Mouse (Mus musculus) embryo, embryonic 10.5 days (tissue): ENCODE measurements at regions not wholly inside any gene's neighbourhood (a gene's known extent, or its start where the extent isn't known, plus 50 kb on each side); places are given as distances from the start of the nearest gene placed in this dataset.

Source experiments
- DNase-seq: peaks from one replicate; pipeline ENCODE4 v3.0.0-alpha.2; 2015; ENCODE audit warnings: low spot score

DNA sequence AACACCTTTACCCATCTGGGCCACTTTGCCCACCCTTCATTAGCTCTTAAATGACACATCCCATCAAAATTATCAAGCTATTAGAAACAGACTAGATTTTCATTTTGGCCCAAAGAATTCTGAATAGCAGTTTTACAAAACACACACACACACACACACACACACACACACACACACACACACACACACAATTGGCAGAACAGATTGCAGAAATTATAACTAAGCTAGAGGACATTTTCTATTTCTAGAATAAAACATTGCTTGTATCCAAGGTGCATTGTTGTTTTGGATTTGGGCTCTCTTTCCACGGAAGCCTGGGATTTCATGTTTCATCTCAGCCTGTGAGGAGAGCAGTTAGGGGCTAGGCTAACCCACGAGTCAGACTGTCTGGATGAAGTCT lies 455.1 kb downstream of the Etnk1 start:
- DNase-seq = no peak

DNA sequence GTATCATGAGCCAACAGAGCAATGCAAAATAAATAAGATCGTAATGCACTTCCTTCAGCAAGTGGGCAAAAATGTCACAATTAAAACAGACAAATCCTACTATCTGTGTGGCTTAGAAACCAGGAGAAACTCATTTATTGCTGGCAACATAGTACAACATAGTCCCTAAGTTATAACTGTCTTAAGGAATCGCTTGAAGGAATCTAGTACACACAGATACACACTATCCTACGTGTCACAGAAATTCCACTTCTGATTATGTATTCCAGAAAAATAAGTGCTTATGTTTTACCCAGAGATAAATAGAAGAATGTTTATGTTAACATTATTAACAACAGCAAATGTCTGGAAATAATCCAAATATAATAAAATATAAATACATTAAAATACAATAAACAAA lies 457.9 kb downstream of the Etnk1 start:
- DNase-seq = no peak

DNA sequence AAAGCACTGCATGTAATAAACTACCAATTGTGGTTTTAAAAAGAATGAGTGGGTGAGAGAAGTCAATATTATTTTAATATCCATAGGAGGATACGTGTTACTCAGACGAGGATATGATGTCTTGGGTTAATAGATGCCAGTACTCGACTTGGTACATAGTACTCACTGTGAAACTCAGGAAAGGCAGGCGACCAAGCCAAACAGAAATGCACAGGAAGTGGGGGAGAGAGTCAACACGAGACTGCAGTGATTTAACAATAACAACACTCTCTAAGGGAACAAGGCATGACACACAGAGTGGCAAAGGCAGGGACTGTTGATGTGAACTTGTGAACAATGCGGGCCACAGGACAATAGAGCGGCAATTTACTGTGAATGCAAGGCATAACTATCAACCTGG lies 464.6 kb downstream of the Etnk1 start:
- no peak for DNase-seq

DNA sequence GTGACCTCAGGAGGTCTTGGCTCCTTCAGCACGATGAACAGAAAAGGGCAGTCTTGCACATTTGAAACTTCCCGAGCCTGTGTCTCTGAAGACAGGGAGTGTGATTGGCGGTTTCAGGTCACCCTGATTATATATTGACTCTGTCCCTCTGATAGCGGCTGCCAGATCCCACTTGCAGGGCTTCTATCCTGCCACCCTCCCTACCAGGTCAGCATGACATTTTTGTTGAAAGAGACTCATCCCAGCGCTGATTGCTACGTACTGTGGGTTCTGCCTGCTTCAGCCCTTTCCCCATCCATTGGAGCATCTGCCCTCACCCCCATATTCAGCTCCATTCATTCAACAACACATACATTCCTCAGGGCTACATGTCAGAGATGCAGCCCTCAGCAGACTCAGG lies 466.7 kb downstream of the Etnk1 start:
- no peak for DNase-seq

DNA sequence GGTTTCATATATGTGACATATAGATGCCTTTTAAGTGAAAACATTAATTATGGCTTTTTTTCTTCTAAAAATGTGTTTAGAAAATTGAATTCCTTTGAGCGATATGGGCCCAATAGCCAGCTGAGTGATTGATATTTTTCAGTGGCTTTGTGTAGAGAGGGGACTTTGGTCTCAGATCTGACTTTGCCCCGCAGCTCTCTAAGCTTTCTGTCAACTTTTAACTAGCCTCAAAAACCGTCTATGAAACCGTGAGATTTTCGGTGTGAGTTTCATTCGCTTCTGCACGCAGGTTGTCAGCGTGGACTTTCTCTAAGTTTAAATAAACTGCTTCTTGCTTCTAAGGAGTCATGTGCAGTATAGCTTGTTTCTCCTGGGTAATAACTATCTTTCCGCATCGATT lies 467.3 kb downstream of the Etnk1 start:
- DNase-seq = no peak

DNA sequence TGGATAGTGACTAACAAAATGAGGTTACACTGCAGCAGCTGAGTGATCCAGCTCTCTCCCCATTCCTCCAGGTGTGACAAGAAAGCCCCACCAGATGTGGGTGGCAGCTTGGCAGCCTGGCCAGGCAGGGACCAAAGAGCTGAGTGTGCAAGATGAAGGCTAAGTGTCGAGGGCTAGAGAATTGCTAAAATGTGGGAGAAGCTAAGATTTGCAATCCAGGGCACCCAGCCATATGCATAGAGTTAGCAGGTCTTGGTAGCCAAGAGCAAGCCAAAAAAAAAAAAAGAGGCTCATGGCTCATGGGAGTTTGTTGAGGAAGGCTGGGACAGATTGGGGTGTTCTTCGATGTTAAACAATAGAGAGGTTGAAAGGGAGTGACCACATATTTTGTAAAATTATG lies 468.0 kb downstream of the Etnk1 start:
- no peak for DNase-seq

DNA sequence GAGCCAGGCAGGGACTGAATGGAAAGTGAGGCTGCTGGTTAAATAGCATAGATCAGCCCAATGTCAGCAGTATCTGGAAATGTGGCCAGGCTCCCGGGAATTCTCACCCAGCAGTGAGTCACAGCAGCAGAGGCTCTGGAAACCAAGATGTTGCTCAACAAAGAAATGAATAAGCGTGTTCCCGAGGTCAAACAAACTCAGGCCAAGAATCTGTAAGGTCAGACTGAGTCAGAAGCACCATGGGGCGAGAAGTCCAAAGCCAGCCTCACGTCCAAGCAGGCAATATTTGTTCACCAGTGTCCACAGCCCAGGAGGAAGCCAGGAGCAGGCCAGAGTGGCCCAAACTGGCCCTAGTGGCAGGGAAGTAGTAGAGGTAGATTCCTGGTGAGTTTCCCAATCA lies 473.6 kb downstream of the Etnk1 start:
- DNase-seq = no peak

DNA sequence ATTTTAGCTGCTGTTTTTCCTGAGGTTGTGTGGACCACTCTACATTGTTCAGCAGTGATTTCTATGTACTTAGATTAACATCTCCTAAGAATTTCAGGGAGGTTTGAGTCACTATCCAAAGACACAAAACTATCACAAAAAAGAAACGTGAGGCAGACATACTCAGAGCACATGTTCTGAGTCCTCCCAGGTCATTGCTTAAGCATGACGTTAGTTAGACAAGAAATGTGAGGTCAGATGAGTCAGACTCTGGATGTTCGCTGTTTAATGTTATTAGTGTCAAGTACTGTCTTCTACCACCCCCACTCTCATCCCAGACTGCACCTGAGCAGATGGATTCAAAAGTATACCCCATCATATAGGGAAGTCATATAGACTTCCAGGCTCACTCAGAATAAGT lies 475.0 kb downstream of the Etnk1 start:
- no peak for DNase-seq

DNA sequence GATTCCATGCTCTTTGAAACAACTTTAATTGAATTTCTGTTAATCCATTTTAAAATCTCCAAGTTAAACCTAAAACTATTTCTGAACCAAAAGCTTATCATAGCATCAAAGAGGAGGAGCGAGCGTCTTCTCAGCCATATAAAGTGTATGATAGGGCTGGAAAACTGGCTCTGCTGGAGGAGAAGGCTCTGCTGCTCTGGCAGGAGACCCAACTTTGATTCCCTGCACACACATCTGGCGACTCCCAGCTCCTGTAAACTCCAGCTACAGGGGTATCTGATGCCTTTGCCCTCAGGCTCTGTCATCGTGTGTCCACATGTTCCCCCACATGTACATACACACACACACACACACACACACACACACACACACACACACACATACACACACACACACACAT lies 479.0 kb downstream of the Etnk1 start:
- no peak for DNase-seq

DNA sequence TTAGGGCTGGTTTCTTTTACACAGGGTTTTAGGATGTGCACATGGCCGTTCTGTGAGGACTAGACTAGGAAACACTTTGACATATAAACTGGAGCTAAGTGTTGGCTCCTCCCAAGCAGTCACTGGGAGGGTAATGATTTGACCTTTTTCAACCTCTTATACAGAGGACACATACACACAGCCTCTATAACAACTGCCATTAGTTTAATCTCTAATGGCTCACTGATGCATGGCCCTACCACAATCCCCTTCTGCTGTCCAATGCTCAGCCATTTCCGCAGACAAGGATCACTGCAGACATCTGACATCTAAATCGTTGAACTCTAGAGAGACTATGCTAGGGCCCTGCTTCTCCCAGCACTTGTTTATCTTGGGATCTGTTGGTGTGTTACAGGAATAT lies 481.5 kb downstream of the Etnk1 start:
- no peak for DNase-seq

DNA sequence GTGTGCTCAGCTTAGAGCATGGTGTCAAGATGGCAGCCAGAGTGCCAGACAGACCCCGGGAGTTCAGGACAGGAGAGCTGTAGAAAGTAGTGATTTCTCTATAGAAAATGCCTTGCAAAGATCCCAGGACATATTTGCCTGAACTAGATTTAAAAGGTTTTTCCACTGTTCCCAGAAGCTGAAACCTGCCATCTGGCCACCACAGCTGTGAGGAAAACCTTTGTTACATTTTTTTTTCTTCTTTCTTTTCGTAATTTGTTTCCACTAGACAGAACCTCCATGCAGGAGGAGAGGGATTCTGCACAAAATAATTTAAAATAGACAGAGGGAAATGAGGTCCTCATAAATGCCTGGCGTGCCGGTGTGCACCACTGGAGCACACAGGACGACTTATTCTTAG lies 489.6 kb downstream of the Etnk1 start:
- DNase-seq = no peak

DNA sequence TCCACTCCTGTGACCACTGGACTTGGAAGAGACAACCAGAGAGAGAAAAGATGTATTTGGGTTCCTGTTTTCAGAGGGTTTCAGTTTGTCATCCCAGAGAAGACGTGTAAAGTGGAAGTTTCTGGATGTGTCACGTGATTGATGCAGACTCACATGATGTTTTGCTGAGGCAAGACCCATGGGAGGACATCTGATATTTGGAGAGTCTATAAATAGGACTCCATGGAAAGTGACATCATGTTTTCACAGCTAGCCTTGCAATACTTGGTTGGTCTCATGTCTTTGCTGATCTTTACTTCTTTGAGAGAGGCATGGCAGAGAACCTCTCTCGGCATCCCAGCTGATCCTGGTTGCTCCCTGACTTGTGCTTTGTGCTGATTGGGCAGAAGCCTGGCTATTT lies 493.8 kb downstream of the Etnk1 start:
- no peak for DNase-seq

DNA sequence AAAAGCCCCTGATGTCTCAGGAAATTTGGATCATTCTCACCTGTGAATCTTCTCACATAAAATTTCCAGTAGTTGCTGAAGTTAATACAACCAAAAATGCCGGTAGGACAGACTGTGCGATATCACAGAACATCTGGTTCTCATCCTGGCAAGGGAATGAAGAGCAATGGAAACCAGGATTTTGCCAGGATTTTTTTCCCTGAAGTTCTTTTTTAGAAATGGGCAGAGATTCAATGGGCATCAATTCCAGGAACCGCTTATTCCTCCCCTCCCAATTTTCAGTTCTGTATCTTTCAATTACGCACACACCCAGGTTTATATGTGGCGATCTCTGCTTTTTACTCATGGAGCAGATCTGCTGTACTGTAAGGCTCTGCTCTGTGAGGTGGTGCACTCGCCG lies 496.3 kb downstream of the Etnk1 start:
- no peak for DNase-seq

DNA sequence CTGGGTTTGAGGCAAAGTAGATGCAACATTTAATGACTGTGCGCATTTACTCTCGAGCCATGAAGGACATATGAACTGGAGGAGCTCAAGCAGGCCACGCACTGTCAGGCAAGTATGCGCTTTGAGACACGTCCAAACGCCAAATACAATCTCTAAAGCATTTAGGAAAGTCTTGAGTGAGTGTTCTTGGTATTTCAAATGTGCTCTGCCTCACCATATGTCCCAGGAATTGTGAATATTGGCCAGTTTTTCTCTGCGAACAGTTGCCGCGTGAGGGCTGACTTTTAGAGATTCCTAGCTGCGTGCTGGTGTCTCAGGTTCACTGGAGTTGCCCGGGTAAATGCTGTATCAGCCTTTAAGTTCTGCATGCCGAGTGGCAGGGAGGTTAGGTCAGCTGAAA lies 498.4 kb downstream of the Etnk1 start:
- no peak for DNase-seq

DNA sequence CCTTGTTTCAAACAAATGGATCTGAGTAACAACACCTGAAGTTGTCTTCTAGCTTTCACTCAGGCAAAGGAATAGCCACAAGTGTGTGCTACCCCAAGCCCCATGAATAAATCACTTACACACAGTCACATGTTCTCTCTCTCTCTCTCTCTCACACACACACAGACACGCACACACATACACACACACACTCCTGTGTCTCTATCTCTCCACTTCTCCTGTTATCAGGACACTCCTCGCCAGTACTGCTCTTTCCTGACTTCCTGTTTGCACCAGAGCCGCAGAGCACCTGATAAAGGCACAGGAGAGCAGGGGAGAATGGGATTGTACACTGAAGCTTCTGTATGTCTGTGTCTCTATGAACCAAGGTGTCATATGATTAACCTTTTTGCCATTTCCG lies 501.5 kb downstream of the Etnk1 start:
- no peak for DNase-seq

DNA sequence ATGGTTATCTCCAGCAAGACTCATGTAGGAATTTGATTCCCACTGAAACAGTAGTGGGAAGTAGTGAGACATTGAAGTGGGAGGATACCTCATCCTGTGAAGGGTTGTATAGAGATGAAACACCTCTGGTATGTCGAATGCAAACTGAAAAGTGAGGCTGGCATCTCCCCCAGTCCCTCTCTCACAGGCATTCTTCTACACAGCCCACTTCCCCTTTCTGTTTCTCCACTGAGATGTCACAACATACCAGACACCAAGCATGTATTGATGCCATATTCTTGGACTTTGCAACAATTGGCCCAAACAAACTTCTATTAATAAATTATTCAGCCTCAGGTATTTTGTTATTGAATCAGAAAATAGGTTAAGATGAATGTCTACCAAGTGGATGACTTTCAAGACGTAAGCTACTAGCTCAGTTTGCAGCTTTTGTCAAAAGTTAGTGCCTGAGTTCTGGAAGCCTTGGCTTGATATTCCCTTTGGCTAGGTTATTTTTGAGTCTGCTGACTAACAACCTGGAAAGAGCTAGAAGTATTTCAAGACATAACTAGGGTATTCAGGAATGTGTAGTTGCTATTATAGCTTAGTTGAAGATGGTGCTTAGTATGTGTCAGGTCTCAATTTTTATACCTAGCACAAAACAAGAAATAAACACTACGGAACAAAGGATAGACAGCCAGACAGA lies 502.6 kb downstream of the Etnk1 start:
- DNase-seq = no peak

DNA sequence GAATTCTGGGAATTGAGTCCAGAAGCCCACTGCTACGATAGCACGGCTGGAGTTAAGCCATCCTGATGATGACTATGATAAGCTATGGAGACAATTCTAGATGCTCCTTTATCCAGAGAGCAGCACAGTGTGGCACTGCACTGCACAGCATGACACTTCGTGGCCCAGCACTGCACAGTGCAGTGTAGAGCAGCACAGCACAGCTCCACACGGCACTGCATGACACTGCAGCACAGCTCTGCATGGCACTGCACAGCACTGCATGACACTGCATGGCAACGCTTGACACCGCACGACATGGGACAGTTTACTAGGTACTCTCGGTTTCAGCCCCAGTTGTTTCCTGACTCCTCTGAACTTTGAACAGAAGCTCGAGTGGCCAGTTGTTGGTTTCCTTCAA lies 523.1 kb downstream of the Etnk1 start:
- no peak for DNase-seq

DNA sequence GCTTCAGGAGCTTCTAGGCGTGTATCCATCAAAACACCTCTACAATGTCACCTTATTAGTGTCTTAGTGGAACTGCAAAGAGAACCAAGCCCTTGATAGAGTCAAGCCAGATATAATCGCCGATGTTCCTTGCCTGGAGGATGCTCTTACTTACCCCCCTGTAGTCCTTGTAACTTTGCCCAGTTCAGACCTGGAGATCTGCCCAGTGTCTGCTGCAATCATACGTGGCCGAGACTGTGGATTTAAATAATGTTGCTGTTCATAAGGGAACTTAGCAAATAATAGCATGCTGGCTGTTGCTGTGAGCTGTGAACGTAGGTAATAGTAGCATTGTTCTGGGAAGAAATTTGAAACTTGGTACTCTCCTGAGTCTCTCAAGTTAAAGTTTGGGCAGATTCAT lies 523.8 kb downstream of the Etnk1 start:
- no peak for DNase-seq

DNA sequence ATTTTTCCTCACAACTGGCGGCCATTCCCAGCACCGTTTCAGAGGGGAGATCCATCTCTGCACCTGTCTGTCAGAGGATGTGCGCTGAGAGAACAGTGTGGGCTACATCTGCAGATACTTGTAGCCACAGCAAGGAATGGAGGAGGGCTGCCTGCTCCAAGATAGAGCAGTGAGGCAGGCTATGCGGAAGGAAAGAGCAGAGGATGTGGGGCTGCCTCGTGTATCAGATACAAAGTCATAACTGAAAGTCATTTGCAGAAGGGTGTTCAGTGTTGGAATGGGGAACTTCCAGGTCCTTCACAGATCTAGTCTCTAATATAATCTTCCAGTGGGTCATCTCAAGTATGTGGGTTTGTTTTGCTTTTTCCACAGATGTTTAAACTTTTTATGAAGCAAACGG lies 531.0 kb downstream of the Etnk1 start:
- DNase-seq = no peak

DNA sequence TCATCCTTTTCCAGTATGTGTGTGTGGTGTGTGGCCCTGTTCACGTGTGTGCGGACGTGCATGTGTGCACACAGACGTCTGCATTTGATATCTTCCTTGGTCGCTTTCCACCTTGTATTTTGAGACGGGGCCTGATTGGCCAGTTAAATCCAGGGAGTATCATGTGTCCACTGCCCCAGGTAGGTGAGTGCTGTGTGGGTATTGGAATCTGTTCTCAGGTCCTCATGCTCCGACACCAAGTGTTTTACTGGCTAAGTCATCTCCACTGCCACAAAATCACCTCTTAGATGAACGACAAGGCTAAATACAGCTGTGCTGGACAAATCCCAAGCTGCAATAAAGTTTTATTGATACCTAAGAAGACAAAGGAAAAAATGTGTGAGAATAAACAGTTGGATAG lies 537.0 kb downstream of the Etnk1 start:
- no peak for DNase-seq

DNA sequence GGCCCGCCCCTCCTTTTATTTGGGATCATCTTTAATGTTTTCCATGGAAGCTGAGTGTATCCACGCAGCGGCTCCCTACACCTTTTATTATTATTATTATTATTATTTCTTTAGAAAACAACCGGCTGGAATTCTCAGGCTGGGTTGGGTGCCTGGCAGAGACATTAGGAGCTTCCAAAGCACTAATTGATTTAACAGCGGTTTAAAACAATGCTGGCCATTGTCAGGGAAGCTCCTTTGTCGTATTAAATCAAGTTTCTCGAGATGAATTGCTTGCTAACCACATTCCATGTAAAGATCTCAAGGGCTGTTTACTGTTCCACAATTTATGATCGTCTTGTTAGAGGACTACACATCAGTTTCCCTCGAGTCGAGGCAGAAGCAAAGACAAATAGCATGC lies 539.4 kb downstream of the Etnk1 start:
- DNase-seq = peak; percentile 19

DNA sequence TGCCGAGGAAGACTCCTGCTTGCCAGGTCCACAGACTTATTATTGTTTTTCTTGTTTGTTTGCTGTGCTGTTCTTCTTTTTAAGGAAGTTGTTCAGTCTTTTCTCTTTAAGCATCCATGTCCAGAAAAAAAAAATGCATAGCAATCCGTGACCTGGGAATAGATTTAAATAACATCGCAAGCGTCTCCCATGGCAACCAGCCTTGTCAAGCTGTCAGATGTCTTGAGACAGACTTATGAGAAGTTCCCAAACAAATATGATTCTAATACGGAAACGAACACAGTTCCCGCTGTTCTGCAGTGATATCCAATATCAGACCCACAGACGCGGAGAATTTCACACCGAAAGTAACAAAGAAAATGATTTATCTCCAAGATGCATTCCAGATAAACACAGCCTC lies 547.4 kb downstream of the Etnk1 start:
- DNase-seq = peak; percentile 21

DNA sequence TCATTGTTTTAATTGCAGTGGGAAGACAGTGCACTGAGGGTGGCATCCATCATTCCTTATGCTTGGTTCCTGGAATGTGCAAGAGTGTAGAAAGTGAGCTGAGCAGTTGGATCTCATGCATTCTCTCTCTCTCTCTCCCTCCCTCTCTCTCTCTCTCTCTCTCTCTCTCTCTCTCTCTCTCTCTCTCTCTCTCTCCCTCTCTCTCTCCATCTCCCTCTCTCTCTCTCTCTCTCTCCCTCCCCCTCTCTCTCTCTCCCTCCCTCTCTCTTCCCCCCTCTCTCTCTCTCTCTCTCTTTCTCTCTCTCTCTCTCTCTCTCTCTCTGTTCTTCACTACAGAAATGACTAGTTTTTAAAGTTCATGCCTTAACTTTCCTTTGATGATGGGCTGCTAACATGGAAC lies 583.1 kb downstream of the Etnk1 start:
- no peak for DNase-seq

DNA sequence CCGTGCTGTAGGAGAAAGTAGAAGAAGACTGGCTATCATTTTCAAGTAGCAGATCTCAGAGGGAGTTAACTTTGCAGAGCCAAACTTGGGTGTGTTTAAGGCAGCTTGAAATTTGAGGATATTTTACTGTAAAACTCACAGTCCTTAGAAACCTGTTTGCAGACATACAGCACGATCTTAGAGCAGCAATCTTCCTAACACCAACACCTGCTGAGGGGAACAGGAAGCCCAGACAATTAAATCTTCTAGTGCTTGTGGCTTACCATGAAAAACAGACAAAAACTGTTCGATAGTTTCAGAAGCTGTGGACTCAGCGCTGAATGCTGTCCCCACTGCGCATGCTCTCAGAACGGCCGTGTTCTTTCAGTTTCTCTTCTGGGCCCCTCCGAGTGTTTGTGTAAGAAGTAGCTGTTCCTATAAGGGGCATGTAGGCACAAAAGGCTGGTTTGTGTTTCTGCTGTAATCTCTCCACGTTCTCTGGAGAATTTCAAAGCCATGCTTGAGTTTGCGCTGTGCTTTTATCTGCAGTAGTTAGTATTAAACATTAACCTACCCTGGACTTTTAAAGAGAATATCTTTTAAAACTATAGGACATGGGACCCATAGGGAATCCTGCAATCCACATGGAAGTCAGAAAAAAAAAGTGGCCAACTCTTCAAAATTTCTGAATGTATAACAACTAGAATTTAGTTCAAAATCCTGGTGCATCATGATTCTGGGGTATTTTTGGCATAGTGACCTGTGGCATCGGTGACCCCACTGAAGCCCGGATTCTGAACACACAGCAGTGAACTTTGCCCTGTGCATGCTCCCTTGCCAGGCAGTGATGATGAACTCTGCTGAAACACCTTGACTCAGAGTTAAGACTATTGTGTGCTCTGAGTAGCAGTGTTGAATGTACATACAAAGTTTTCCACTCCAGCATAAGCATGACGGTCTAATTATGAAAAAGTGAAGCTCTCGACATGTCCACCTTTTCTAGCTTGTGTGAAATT lies 584.4 kb downstream of the Etnk1 start:
- no peak for DNase-seq
